Mouse (Mus musculus) testis, adult 2 months (tissue): ENCODE measurements around the gene Ppp1r16b. TPM values are rescaled to one million over a fixed set of nuclear protein-coding genes. Genes with fewer than 3 reads are reported as not detected.

ENCODE experiments used
- H3K27ac ChIP-seq: fragments of 200-500 bp; 2 replicates; pipeline ENCODE4 v1.5.1; 2012; ENCODE audit warnings: low read depth, low read length; ENCODE audit not compliant: control insufficient read depth, insufficient read depth
- H3K27me3 ChIP-seq: fragments of 200-500 bp; 2 replicates; pipeline ENCODE4 v1.6.1; 2012; ENCODE audit warnings: mild to moderate bottlenecking, low read length, moderate library complexity; ENCODE audit not compliant: control insufficient read depth, insufficient read depth
- H3K36me3 ChIP-seq: fragments of 200-500 bp; 2 replicates; pipeline ENCODE4 v1.6.1; 2012; ENCODE audit warnings: mild to moderate bottlenecking, low read length; ENCODE audit not compliant: control insufficient read depth, insufficient read depth
- H3K4me1 ChIP-seq: fragments of 200-500 bp; 2 replicates; pipeline ENCODE4 v1.6.1; 2012; ENCODE audit warnings: low read length; ENCODE audit not compliant: control insufficient read depth, insufficient read depth
- H3K4me3 ChIP-seq: fragments of 200-500 bp; 2 replicates; pipeline ENCODE4 v1.5.1; 2012; ENCODE audit warnings: low read depth, mild to moderate bottlenecking, low read length, moderate library complexity, mixed read lengths; ENCODE audit not compliant: control insufficient read depth
- CTCF ChIP-seq: fragments of 200-500 bp; IDR thresholded peaks from 2 replicates; pipeline ENCODE4 v1.5.1; 2012; ENCODE audit warnings: low read depth, mild to moderate bottlenecking, inconsistent platforms, low read length, moderate library complexity; ENCODE audit not compliant: control insufficient read depth, insufficient read depth, insufficient replicate concordance
- POLR2A ChIP-seq: fragments of 200-500 bp; IDR thresholded peaks from 2 replicates; pipeline ENCODE4 v1.6.1; 2012; ENCODE audit warnings: low read depth, mild to moderate bottlenecking, inconsistent platforms, low read length, moderate library complexity; ENCODE audit not compliant: control insufficient read depth
- polyA plus RNA-seq: library from polyadenylated mRNA; depleted of rRNA; stranded (reverse); fragments of >200 nt; gene quantifications from 2 replicates; pipeline ENCODE4 v1.2.3, GENCODE M21; 2012

The Ppp1r16b gene
- polyA plus RNA-seq, 1 experiment = 2.0 TPM

DNA sequence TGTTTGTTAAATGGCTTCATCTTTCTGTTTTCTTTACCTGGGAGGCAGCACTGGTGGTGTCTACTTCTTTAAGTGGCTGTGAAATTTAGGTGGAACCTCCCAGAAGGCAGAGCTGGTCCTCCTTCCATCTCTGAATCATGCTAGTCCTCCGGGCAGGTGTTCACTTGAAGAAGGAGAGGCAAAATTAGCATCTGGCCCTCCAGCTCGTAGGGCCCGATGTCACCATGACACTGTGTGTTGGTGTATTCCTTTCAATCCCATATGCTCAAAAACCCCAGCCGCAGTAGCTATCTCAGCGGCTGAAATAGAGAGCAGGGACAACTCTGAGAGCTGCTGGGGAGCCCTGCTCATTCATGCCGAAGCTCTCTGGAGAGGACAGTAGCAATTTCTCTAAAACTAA is 27.0 kb downstream of the Ppp1r16b start:
- Histone ChIP-seq H3K27me3 (no peaks in the 10 kb centered on the region), H3K4me1 (no peaks in the 10 kb centered on the region; the same call in 1 of the 2 replicates), H3K27ac (no peak overlapping the region), H3K36me3 (no peaks in the 10 kb centered on the region), H3K4me3 (no peak overlapping the region)
- TF ChIP-seq POLR2A (no peak), CTCF (no peak)

DNA sequence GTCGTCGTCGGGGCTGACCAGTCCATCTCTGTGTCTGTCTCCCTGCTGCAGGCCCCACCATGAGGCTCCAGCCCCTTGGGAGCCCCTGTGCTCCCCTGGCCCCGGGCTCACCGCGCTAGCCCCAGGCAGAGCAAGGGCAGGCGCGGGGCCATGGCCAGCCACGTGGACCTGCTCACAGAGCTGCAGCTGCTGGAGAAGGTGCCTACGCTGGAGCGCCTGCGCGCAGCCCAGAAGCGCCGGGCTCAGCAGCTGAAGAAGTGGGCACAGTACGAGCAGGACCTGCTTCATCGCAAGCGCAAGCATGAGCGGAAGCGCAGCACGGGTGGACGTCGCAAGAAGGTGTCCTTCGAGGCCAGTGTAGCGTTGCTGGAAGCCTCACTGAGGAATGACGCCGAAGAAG is 30.6 kb downstream of the Ppp1r16b start:
- no peak overlapping the region for H3K27ac ChIP-seq
- no peaks in the 10 kb centered on the region for H3K36me3 ChIP-seq
- H3K4me3 ChIP-seq = no peak overlapping the region
- H3K4me1 ChIP-seq = no peaks in the 10 kb centered on the region; the same call in 1 of the 2 replicates
- H3K27me3 ChIP-seq = no peaks in the 10 kb centered on the region
- TF ChIP-seq POLR2A = no peak

DNA sequence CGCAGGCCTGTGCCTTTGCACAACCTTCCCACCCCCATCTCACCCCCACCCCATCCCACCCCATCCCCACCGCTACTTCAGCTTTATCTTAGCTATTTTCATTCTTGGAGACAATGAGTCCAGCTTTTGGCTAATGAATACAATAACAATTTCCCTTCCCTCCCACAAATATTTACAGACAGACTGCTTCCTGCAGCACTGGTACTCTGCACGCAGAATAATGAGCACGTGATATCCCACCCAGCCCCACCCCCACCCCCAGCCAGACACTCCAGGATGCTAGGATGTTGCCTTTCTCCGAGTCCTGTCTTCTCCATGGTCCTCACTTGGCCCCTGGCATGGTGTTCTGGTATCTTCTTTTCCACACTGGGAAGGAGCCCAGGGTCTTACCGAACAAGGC is 31.3 kb downstream of the Ppp1r16b start:
- Histone ChIP-seq H3K4me3 (no peak overlapping the region), H3K27ac (no peak overlapping the region), H3K4me1 (no peaks in the 10 kb centered on the region; the same call in 1 of the 2 replicates)

DNA sequence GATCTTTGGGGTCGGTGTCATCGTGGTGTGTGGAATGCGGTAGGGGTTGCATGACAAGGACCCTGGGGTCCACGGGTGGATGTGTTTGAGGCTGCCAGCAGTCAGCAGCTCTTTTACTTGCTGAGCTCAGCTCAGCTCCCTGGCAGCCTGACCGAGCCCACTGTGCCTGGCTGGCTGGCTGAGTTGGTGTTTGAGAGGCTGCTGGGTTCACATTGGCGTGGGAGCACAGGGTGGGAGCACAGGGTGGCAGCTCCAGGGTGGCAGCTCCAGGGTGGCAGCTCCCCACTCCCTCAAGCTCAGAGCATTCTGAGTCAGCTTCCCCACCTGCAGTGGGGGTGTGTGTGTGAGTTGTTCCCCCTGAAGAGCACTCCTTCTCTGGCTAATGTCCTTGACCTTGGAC is 34.7 kb downstream of the Ppp1r16b start:
- H3K4me1 ChIP-seq = no peaks in the 10 kb centered on the region; the same call in 1 of the 2 replicates
- H3K27ac ChIP-seq = no peak overlapping the region
- TF ChIP-seq POLR2A (no peak), CTCF (no peak)
- no peak overlapping the region for H3K4me3 ChIP-seq
- H3K27me3 ChIP-seq = no peaks in the 10 kb centered on the region
- H3K36me3 ChIP-seq = no peaks in the 10 kb centered on the region

More for the DNA sequence above, 31.3 kb downstream of the Ppp1r16b start:
- Histone ChIP-seq H3K27me3 (no peaks in the 10 kb centered on the region), H3K36me3 (no peaks in the 10 kb centered on the region)
- TF ChIP-seq POLR2A (no peak), CTCF (no peak)

DNA sequence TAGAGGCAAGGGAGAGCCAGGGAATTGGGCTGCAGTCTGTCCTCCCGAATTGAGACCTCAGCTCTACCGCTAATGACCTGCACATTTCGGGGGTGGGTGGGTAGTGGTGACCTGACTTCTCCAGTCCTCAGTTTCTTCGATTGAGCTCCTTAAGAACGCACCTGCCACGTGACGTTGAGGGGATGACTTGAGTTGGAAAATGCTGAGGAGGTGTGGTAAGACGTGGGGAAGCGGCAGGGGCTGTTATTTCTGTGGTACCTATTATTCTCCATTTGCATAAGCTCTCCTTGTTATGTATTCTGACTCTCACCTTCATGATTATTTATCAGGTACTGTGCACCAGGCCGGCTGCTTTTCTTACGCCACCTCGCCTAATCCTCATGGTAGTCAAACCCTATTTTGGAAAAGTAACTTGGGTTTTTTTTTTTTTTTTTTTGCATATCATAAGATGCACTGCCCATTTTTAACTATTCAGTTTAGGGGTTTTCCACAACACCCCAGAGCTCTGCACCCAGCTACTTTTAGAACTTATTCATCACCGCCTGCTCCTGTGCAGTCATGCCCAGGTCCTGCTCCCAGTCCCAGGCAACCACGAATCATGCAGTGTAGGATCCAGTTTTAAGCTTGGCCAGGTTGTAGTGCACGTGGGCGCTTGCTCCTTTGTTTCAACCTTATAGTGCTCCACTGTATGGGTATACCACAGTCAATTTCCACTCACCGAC is 35.5 kb downstream of the Ppp1r16b start:
- no peak overlapping the region for H3K27ac ChIP-seq
- no peaks in the 10 kb centered on the region for H3K36me3 ChIP-seq
- no peaks in the 10 kb centered on the region; the same call in 1 of the 2 replicates for H3K4me1 ChIP-seq
- H3K4me3 ChIP-seq = no peak overlapping the region
- no peaks in the 10 kb centered on the region for H3K27me3 ChIP-seq
- TF ChIP-seq CTCF (no peak), POLR2A (no peak)

DNA sequence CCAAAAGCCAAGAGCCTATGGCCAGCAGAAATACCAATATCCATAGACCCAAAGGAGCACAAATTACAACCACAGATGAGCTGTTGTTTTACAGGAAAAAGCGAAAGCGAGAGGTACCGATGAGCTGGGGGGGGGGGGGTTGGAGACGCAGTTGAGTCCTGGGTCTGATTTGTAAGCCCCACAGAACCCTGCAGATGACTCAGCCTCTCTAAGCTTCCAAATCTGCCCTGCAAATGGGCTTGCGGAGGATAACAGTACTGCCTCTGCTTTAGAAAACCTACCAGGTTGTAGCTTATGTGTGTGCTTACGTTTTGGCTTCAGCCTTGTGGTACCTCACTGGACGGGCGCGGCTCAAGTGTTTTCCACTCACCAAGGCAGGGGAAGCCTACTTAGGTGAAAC is 36.3 kb downstream of the Ppp1r16b start:
- H3K36me3 ChIP-seq = no peaks in the 10 kb centered on the region
- H3K27me3 ChIP-seq = no peaks in the 10 kb centered on the region
- no peak overlapping the region for H3K27ac ChIP-seq
- TF ChIP-seq CTCF (no peak), POLR2A (no peak)
- no peaks in the 10 kb centered on the region for H3K4me1 ChIP-seq
- H3K4me3 ChIP-seq = no peak overlapping the region

DNA sequence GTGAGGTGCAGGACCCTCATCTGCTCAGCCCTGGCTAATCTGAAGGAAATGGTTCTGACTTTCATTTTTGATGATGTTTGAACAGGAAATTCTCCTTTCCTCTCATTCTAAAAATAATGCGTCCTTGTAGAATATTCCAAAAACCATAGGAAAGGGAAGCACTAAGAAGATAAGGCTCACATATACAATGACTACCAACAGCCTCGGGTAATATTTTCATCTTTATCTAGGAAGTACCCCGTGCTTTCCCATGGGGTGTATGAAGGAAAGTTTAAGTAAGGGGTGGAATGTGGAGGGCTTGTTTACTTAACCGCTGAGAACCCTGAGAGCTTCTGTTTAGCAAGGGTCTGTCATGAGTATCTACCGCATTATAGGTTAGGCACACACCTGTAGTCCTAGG is 37.0 kb downstream of the Ppp1r16b start:
- Histone ChIP-seq H3K36me3 (no peaks in the 10 kb centered on the region), H3K27me3 (no peaks in the 10 kb centered on the region), H3K4me3 (no peak overlapping the region), H3K27ac (no peak overlapping the region), H3K4me1 (no peaks in the 10 kb centered on the region)
- TF ChIP-seq CTCF (no peak), POLR2A (no peak)

DNA sequence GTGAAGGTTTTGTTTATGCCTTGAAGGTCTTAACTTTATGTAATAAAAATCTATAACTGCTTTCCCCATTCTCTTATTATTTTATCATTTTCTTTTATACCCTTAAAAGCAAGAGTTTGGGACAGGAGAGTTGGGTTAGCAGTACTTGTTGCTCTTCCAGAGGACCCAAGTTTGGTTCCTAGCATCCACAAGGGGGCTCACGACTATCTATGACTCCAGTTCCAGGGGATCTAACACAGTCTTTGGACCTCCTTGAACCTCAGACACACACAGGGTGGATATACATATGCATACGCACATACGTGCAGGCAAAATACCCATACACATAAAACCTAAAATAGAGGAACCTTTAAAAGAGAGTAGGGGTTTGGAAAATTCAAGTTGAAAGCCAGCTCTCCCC is 39.5 kb downstream of the Ppp1r16b start:
- no peaks in the 10 kb centered on the region for H3K4me1 ChIP-seq
- TF ChIP-seq CTCF (no peak), POLR2A (no peak)
- no peak overlapping the region for H3K4me3 ChIP-seq
- no peaks in the 10 kb centered on the region for H3K27me3 ChIP-seq
- no peak overlapping the region for H3K27ac ChIP-seq
- no peaks in the 10 kb centered on the region for H3K36me3 ChIP-seq
